Mouse (Mus musculus): ENCODE measurements around the gene Rab35.

Gene Rab35

GRCm38 (mm10) chr5:115630291-115630690 lies 1.4 kb upstream of the Rab35 start:
- ChIA-PET CTCF (no interaction called here), POLR2A (interaction anchor here in 2 of 4 experiments (0.6 to 1.9 kb wide), 2 partner anchors 23 to 478 kb away, joined by 5 to 8 read pairs; no protein-coding TSS in a partner anchor)

GRCm38 (mm10) chr5:115632358-115632714 lies 628 bp downstream of the Rab35 start:
- ChIA-PET POLR2A (interaction anchor here in 3 of 4 experiments (0.8 to 5.6 kb wide), 33 partner anchors 9 to 375 kb away, joined by 3 to 57 read pairs (median 4); partner anchors contain the start of gene Rplp0 (in 1 of the 3)), CTCF (interaction anchor here in 3 of 4 experiments (0.5 to 2.2 kb wide), 7 partner anchors 11 to 806 kb away, joined by 3 to 8 read pairs (median 3); no protein-coding TSS in a partner anchor)

GRCm38 (mm10) chr5:115633060-115633459 lies 1.4 kb downstream of the Rab35 start:
- CTCF ChIA-PET: interaction anchor here in 2 of 4 experiments (1.4 to 2.2 kb wide), 2 partner anchors 19 to 20 kb away, joined by 4 to 8 read pairs; no protein-coding TSS in a partner anchor
- POLR2A ChIA-PET: interaction anchor here (0.5 to 5.6 kb wide), 32 partner anchors 8 to 647 kb away, joined by 3 to 57 read pairs (median 4); partner anchors contain the start of gene Rplp0 (in 2 of the 4)

GRCm38 (mm10) chr5:115634046-115634445 lies 2.3 kb downstream of the Rab35 start:
- ChIA-PET POLR2A (interaction anchor here (0.7 to 5.6 kb wide), 18 partner anchors 9 to 373 kb away, joined by 3 to 57 read pairs (median 4); no protein-coding TSS in a partner anchor), CTCF (interaction anchor here in 2 of 4 experiments (0.6 to 2.2 kb wide), 2 partner anchors 10 to 19 kb away, joined by 3 to 8 read pairs; no protein-coding TSS in a partner anchor)

- ChIA-PET CTCF (interaction anchor here in 1 of 4 experiments (0.6 to 1.3 kb wide), 2 partner anchors 17 to 826 kb away, joined by 4 read pairs; no protein-coding TSS in a partner anchor), POLR2A (interaction anchor here in 3 of 4 experiments (0.5 to 5.6 kb wide), 10 partner anchors 9 to 159 kb away, joined by 3 to 57 read pairs (median 4); partner anchors contain the start of gene Rplp0 (in 1 of the 3))
These were observed 3.8 kb downstream of the Rab35 start for GRCm38 (mm10) chr5:115635536-115635935.

GRCm38 (mm10) chr5:115644192-115644591 lies 12.5 kb downstream of the Rab35 start:
- CTCF ChIA-PET: interaction anchor here (0.5 to 1.6 kb wide), 12 partner anchors 8 to 1491 kb away, joined by 3 to 10 read pairs (median 4); partner anchors contain the start of gene Rab35 (in 1 of the 4)
- POLR2A ChIA-PET: interaction anchor here in 3 of 4 experiments (0.7 to 7.4 kb wide), 12 partner anchors 9 to 155 kb away, joined by 3 to 57 read pairs (median 5); partner anchors contain the start of gene Rab35 (in 1 of the 3)

GRCm38 (mm10) chr5:115648876-115649275 lies 17.2 kb downstream of the Rab35 start:
- ChIA-PET CTCF (interaction anchor here in 1 of 4 experiments (0.6 kb wide), 1 partner anchor 354 kb away, joined by 3 read pairs; no protein-coding TSS in a partner anchor), POLR2A (interaction anchor here in 2 of 4 experiments (1.2 to 1.7 kb wide), 3 partner anchors 12 to 17 kb away, joined by 3 to 6 read pairs (median 3); partner anchors contain the start of gene Rab35 (in 1 of the 2))

GRCm38 (mm10) chr5:115649699-115650098 lies 18.0 kb downstream of the Rab35 start:
- ChIA-PET CTCF (interaction anchor here in 1 of 4 experiments (0.6 kb wide), 1 partner anchor 355 kb away, joined by 3 read pairs; no protein-coding TSS in a partner anchor), POLR2A (interaction anchor here in 3 of 4 experiments (0.5 to 1.7 kb wide), 10 partner anchors 14 to 783 kb away, joined by 3 to 6 read pairs (median 3); partner anchors contain the start of gene Rab35 (in 1 of the 3))

- ChIA-PET CTCF (no interaction called here), POLR2A (interaction anchor here in 2 of 4 experiments (0.9 to 3.2 kb wide), 4 partner anchors 15 to 782 kb away, joined by 3 to 25 read pairs (median 4); partner anchors contain the start of gene Rab35 (in 1 of the 2))
These were observed 19.2 kb downstream of the Rab35 start for GRCm38 (mm10) chr5:115650885-115651284.

- CTCF ChIA-PET: interaction anchor here in 2 of 4 experiments (1.0 to 1.7 kb wide), 5 partner anchors 10 to 300 kb away, joined by 3 to 8 read pairs (median 4); no protein-coding TSS in a partner anchor
- POLR2A ChIA-PET: interaction anchor here (0.6 to 3.2 kb wide), 23 partner anchors 9 to 1858 kb away, joined by 3 to 26 read pairs (median 5); partner anchors contain the start of genes Bicdl1 (in 1 of the 4), Rab35 (in 1 of the 4) and Rplp0 (in 1 of the 4)
These were observed 20.1 kb downstream of the Rab35 start for GRCm38 (mm10) chr5:115651821-115652220.

GRCm38 (mm10) chr5:115652681-115653575 lies 21.2 kb downstream of the Rab35 start:
- ChIA-PET CTCF (interaction anchor here in 3 of 4 experiments (0.5 to 2.4 kb wide), 31 partner anchors 8 to 464 kb away, joined by 3 to 13 read pairs (median 3); partner anchors contain the start of gene Rab35 (in 1 of the 3)), POLR2A (interaction anchor here (0.5 to 3.2 kb wide), 58 partner anchors 8 to 1728 kb away, joined by 3 to 26 read pairs (median 4); partner anchors contain the start of genes Rab35 (in 3 of the 4), Bicdl1 (in 2 of the 4), Dynll1 (in 1 of the 4) and Rplp0 (in 1 of the 4))

GRCm38 (mm10) chr5:115653776-115654175 lies 22.1 kb downstream of the Rab35 start:
- CTCF ChIA-PET: interaction anchor here (0.5 to 2.4 kb wide), 14 partner anchors 9 to 1334 kb away, joined by 3 to 13 read pairs (median 3); partner anchors contain the start of gene Rab35 (in 2 of the 4)
- POLR2A ChIA-PET: interaction anchor here in 2 of 4 experiments (0.8 to 3.2 kb wide), 14 partner anchors 10 to 165 kb away, joined by 3 to 26 read pairs (median 4); partner anchors contain the start of genes Rab35 (in 2 of the 2) and Rplp0 (in 2 of the 2)

- ChIA-PET POLR2A (interaction anchor here in 1 of 4 experiments (1.0 to 1.6 kb wide), 2 partner anchors 44 to 754 kb away, joined by 3 read pairs; no protein-coding TSS in a partner anchor), CTCF (interaction anchor here in 1 of 4 experiments (0.9 kb wide), 1 partner anchor 76 kb away, joined by 3 read pairs; no protein-coding TSS in a partner anchor)
These were observed 25.0 kb downstream of the Rab35 start for GRCm38 (mm10) chr5:115656677-115657076.

- ChIA-PET POLR2A (interaction anchor here in 3 of 4 experiments (0.6 to 1.6 kb wide), 8 partner anchors 11 to 753 kb away, joined by 3 to 5 read pairs (median 3); partner anchors contain the start of gene Rplp0 (in 1 of the 3)), CTCF (interaction anchor here in 2 of 4 experiments (0.6 to 1.7 kb wide), 4 partner anchors 27 to 75 kb away, joined by 3 to 4 read pairs (median 4); no protein-coding TSS in a partner anchor)
These were observed 25.5 kb downstream of the Rab35 start for GRCm38 (mm10) chr5:115657234-115657633.

GRCm38 (mm10) chr5:115658352-115658751 lies 26.6 kb downstream of the Rab35 start:
- POLR2A ChIA-PET: interaction anchor here in 2 of 4 experiments (0.6 to 1.4 kb wide), 8 partner anchors 26 to 168 kb away, joined by 3 to 4 read pairs (median 3); partner anchors contain the start of gene Rplp0 (in 1 of the 2)
- CTCF ChIA-PET: interaction anchor here in 3 of 4 experiments (0.5 to 1.7 kb wide), 6 partner anchors 26 to 843 kb away, joined by 3 to 4 read pairs (median 4); no protein-coding TSS in a partner anchor

GRCm38 (mm10) chr5:115662658-115663057 lies 30.9 kb downstream of the Rab35 start:
- CTCF ChIA-PET: interaction anchor here in 1 of 4 experiments (1.2 kb wide), 1 partner anchor 10 kb away, joined by 3 read pairs; no protein-coding TSS in a partner anchor
- POLR2A ChIA-PET: interaction anchor here in 1 of 4 experiments (0.8 to 1.4 kb wide), 2 partner anchors 64 to 120 kb away, joined by 6 to 7 read pairs; no protein-coding TSS in a partner anchor

Measured in embryonic stem cell, embryonic (primary cell).